ENCODE assay signal across 8 mouse cellular contexts in genomic region chr7:64501536-64502270, GRCm38 (mm10). TPM values are rescaled to one million over a fixed set of nuclear protein-coding genes. Genes with fewer than 3 reads are reported as not detected.
DNase-seq lines count a peak whose midpoint lies in the region; ATAC-seq and TF ChIP-seq lines count a peak whose summit lies in the region.

Gene Apba2, plus strand, starts transcription at chr7:64501706.

- H3K27ac ChIP-seq in hindbrain, embryonic 10.5 days = peak within 1 kb of the TSS; percentile 99
- H3K27ac ChIP-seq in midbrain, postnatal 0 days (ENCODE audit: low read depth, low read length) = peak within 1 kb of the TSS; percentile 96

- H3K4me3 ChIP-seq in hindbrain, embryonic 10.5 days = peak within 1 kb of the TSS; percentile 91
- peak within 1 kb of the TSS; percentile 86 for H3K4me3 ChIP-seq in midbrain, postnatal 0 days (ENCODE audit: low read depth, low read length)

- H3K9me3 ChIP-seq in hindbrain, embryonic 10.5 days = no peaks in the 10 kb centered on the region
- no peaks in the 10 kb centered on the region for H3K9me3 ChIP-seq in midbrain, postnatal 0 days (ENCODE audit: low read length)

- WGBS in hindbrain, embryonic 10.5 days = under 1% methylated on average over 96 of the region's 96 CpGs
- under 1% methylated on average over 77 of the region's 96 CpGs for WGBS in midbrain, postnatal 0 days

- peaks cover 34% of the 10 kb centered on the region for H3K27me3 ChIP-seq in hindbrain, embryonic 10.5 days (ENCODE audit: insufficient read depth, poor library complexity, severe bottlenecking)
- no peaks in the 10 kb centered on the region for H3K27me3 ChIP-seq in midbrain, postnatal 0 days (ENCODE audit: insufficient read depth, low read length)

- H3K36me3 ChIP-seq in hindbrain, embryonic 10.5 days = no peaks in the 10 kb centered on the region
- no peaks in the 10 kb centered on the region for H3K36me3 ChIP-seq in midbrain, postnatal 0 days (ENCODE audit: insufficient read depth, low read length)

- peak; percentile 80 for TF ChIP-seq CTCF in midbrain, postnatal 0 days (IDR thresholded peaks at IDR 0.05)

- peak within 1 kb of the TSS; percentile 74 for H3K4me2 ChIP-seq in midbrain, postnatal 0 days (ENCODE audit: low read depth, low read length, poor library complexity, severe bottlenecking)

- H3K4me1 ChIP-seq in hindbrain, embryonic 10.5 days (replicated peaks) = peaks cover 56% of the 10 kb centered on the region
- H3K4me1 ChIP-seq in midbrain, postnatal 0 days (ENCODE audit: insufficient read depth, low read length) = peaks cover 24% of the 10 kb centered on the region

- intact Hi-C loops in left cerebral cortex, postnatal 14 days (cut with DNase I) = loop anchor here (5.0 kb wide), 4 partner anchors 66 to 241 kb away; partner anchors contain the start of genes Mcee and Mphosph10

- peak; percentile 14 to 30 for DNase-seq in adrenal gland, adult 18-20 months (ENCODE audit: low spot score in 2 of 2)
- no peak for DNase-seq in adrenal gland, postnatal 4 days (ENCODE audit: low spot score in 2 of 2)
- peak; percentile 55 for DNase-seq in Muller cell, postnatal 12 days (ENCODE audit: inconsistent ontology term)
- peak; percentile 73 for DNase-seq in embryo, embryonic 9.5 days (ENCODE audit: extremely low spot score)
- peak; percentile 78 for DNase-seq in hindbrain, embryonic 10.5 days (ENCODE audit: low spot score)
- DNase-seq in left cerebral cortex, postnatal 14 days (ENCODE audit: low spot score in 2 of 2) = peak; percentile 64 to 77
- DNase-seq in midbrain, postnatal 0 days (ENCODE audit: low spot score) = peak; percentile 77

- peak; percentile 91 for ATAC-seq in midbrain, postnatal 0 days (ENCODE audit: low FRiP score)
- no peak for ATAC-seq in activated CD4-positive, CD25-positive, alpha-beta regulatory T cell, adult 4 months

- peak within 1 kb of the TSS; percentile 97 for H3K9ac ChIP-seq in midbrain, postnatal 0 days (replicated peaks; ENCODE audit: low read length, poor library complexity, severe bottlenecking)

RNA-seq across cellular contexts. Expression of gene Apba2, which starts in this region (rescaled TPM):
- total RNA-seq in adrenal gland, adult 18-20 months (2021) = under 1 TPM in 1 of 2 experiments, not detected in 1; 0.38 TPM
- 1 to 10 TPM; 7.7 to 8.0 TPM for total RNA-seq in adrenal gland, postnatal 4 days (2021)
- 59.1 and 88.9 TPM in 2 replicates for polyA plus RNA-seq in hindbrain, embryonic 10.5 days (2016; fragmentation: Nextera tagmentation; extraction: Ambion mirVana)
- total RNA-seq in left cerebral cortex, postnatal 14 days (2021) = 100 to 1,000 TPM; 249 to 253 TPM
- 374 and 379 TPM in 2 replicates for total RNA-seq in midbrain, postnatal 0 days (2014; rRNA removed)
- polyA plus RNA-seq in midbrain, postnatal 0 days (2015; fragmentation: Nextera tagmentation; extraction: Ambion mirVana) = 185 and 199 TPM in 2 replicates
- polyA plus RNA-seq in activated CD4-positive, CD25-positive, alpha-beta regulatory T cell, adult 4 months (2017; shearing (Covaris generic)) = not detected

Comparison
In these comparisons a context has a peak if more than half of its experiments do, and no peak if none do; other contexts are left out.
1. RNA of gene Apba2 (total RNA-seq): 374 to 379 TPM in midbrain, postnatal 0 days and 249 to 253 TPM in left cerebral cortex, postnatal 14 days; 7.7 to 8.0 TPM in adrenal gland, postnatal 4 days and 0.38 TPM in adrenal gland, adult 18-20 months; every median in the first group is over 10 times any median in the second.
2. RNA of gene Apba2 (polyA plus RNA-seq): 185 to 199 TPM in midbrain, postnatal 0 days and 59.1 to 88.9 TPM in hindbrain, embryonic 10.5 days; not detected in activated CD4-positive, CD25-positive, alpha-beta regulatory T cell, adult 4 months; every median in the first group is over 10 times any median in the second.
3. Peak in DNase-seq in adrenal gland, adult 18-20 months; RNA of the gene not detected or under 1 TPM.
4. DNase-seq: peak in Muller cell, postnatal 12 days (single experiment), embryo, embryonic 9.5 days (single experiment), hindbrain, embryonic 10.5 days (single experiment), left cerebral cortex, postnatal 14 days (2 of 2) and midbrain, postnatal 0 days (single experiment); none in adrenal gland, postnatal 4 days (0 of 2).